Mouse (Mus musculus) erythroblast, embryonic 14.5 days (primary cell): ENCODE data around the gene Nelfb.

Experiments
- GATA1 ChIP-seq: IDR thresholded peaks from 2 replicates; pipeline ENCODE4 v1.6.1; 2012; ENCODE audit warnings: low read length, inconsistent platforms, mixed read lengths
- TAL1 ChIP-seq: IDR thresholded peaks from 3 replicates; pipeline ENCODE4 v1.6.1; 2012; ENCODE audit warnings: low read length, inconsistent platforms, mixed read lengths

GRCm38 (mm10) chr2:25181891-25182397 lies 29.3 kb downstream of the Nelfb start:
- TF ChIP-seq GATA1 = no peak
- TF ChIP-seq TAL1 = no peak
